Mouse (Mus musculus): ENCODE data around the gene Gm19935. TPM values are rescaled to one million over a fixed set of nuclear protein-coding genes. Genes with fewer than 3 reads are reported as not detected.

The Gm19935 gene
- total RNA-seq, 2 experiments from 2014 or later, result 0.94 to 2.4 TPM

DNA sequence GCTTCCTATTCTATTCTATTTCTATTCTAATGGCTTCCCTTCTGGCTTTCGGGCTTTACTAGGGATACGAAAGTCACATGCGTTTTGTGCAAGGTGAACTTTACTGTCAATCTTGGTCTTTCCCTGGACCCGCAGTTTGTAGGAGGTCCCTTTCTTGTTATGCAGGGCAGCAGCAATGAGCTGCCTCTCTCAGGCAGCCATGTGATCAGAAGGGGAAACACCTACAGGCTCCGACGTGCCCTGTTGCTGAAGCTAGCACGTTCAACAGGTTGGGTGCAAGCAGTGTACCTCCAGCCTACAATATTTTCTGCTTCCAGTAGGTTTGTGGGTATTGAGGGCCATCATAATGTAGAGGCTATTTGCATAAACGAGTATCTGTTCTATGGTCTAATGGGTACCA, 13.8 kb upstream of the Gm19935 start:
- no peak for DNase-seq (ENCODE audit: low spot score in 2 of 2)

DNA sequence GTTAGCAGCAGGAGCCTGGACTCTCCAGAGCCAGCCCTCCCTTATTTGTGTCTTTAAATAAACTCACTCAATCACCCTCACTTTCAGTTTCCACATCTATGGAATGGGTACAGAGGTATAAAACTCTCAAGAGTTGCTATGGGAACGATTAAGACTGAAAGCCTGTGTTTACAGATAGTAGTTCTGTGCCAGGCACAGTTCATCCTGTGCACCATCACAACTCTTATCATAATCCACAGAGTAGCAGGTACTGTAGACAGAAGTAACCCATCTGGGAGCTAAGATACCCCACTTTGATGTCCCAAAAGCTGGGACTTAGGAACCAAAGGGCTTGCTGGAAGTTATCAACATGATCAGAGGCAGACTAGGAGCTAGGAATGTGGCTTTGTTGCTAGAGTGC, 12.6 kb upstream of the Gm19935 start:
- DNase-seq (ENCODE audit: low spot score in 2 of 2), result no peak

DNA sequence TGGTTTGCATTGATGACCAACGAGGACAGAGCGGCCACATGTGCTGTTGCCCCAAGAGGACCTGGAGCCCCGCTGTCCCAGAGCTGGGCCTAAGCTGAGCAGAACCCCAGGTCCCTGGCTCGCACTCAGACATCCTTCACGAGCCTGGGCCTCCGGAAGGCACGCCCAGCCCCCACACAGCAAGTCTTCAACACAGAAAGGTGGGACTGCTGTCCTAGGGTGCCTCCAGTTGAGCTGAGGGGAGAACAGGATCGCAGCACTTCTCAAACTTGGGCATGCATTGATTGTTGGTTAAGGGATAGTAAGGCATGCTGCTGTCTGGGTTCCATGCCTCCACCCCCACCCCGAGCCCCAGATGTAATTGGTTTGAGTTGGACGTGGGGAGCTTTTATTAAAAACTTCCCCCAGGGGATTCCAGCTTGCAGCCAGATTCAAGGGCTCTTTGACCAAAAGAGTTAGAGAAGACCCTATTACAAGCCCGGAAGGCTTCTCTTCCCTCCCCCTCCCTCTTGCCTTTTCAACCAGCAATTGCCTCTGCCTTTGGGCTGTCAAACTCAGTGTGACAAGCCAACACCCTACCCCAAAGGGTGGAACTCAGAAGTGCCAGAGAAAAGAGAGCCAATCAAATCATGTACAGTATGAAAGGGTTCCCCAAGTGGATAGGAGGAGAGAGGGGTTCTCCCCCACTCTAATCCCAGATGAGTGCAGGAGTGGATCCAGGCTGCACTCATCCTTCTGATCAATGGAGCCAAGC, 12.0 kb upstream of the Gm19935 start:
- peak in 1 of 2 experiments; percentile 50 for DNase-seq (ENCODE audit: low spot score in 2 of 2)

DNA sequence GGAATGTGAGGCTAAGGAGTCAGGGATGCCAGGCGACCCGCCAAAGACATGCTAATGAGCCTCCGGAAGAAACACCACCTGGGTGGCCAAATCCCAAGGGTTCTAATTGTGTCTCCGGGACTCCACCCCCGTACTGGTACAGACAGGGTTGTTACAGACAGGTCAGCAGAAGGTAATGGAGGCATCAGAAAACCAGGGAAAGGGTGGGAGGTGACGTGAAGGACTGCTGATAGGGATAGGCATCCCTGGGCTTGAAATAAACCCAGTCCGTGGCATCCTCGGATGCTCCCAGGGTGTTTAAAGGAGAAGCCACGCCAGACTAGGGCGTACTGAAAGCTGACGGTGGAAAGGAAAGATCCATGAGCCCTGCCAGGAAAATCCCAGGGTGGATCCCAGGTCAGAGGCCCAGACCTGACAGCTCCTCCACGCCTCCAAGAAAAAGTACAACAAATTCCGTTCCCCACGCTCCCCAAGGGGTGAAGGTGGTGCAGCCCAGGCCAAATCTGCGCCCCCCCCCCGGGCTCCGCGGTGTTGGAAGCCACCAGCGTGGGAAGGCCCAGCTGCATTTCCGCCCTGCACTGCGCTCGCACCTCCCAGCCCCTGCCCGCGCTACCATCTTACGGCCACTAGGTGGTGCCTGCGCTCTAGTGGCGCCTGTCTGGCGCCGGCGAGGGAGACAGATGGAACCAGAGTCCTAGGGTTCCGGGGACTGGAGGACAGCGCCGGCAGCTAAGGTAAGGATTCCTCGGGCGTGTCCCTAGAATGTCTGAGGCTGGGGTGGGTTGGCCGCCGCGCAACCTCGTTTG, 11.2 kb upstream of the Gm19935 start, which contains the start of gene Chd9:
TSS of gene Chd9 (plus strand) at position 172 of the 806 bp plus-strand sequence.
- peak; percentile 98 to 99 for DNase-seq (ENCODE audit: low spot score in 2 of 2)

DNA sequence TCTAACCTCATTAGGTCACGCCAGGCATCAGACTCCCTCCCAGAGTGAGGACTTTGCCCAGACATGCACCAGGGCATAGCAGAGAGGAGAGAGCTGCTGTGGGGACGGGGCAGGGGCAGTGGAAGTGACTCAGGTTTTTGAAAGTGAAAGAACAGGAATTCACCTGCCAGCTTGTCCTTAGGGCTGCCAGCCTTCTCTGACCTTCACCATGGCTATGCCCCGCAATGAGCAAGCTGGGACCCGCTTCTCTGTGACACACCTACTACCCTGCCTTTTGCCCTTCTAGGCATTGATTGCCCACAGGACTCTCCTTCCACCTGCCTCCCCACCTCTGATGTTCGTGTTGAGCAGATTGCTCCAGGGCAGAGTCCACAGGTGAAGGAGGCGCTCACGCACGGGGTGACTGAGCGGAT, 8.3 kb upstream of the Gm19935 start:
- no peak for DNase-seq (ENCODE audit: low spot score in 2 of 2)

DNA sequence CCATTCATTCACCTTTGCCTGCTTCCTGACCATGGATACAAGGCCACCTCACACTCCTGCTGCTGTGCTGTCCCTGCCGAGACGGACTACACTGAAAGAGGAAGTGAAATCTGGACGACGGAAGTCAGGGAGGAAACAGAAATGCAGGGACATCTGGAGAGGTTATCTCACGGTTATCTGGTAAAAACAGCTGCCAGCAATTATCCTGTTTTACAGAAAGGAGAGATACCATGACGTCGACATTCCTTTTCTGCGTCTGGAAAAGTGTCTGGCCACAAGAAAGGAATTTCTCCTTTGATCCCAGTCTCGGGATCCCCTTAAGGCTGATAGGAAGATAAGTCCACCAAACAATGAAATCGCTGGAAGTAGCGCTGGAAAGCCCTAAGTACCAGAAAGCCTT, 5.2 kb upstream of the Gm19935 start:
- DNase-seq (ENCODE audit: low spot score in 2 of 2), result no peak

DNA sequence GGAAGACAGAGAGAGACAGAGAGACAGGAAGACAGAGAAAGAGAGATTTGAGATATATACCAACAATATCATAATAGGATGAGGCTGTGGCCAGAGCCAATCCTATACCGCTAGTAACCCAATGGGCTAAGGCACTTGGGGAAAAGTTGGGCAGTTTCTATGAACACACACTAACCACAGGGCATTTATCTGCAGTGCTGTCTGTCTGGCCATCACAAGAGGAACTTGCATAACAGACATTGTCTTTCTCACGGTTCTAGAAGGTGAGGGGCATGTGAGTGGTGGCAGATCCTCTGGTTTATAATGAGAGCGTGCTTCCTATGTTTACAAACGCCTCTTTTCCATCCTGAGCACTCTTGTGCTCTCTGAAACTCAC, 3.1 kb upstream of the Gm19935 start:
- DNase-seq (ENCODE audit: low spot score in 2 of 2), result no peak

DNA sequence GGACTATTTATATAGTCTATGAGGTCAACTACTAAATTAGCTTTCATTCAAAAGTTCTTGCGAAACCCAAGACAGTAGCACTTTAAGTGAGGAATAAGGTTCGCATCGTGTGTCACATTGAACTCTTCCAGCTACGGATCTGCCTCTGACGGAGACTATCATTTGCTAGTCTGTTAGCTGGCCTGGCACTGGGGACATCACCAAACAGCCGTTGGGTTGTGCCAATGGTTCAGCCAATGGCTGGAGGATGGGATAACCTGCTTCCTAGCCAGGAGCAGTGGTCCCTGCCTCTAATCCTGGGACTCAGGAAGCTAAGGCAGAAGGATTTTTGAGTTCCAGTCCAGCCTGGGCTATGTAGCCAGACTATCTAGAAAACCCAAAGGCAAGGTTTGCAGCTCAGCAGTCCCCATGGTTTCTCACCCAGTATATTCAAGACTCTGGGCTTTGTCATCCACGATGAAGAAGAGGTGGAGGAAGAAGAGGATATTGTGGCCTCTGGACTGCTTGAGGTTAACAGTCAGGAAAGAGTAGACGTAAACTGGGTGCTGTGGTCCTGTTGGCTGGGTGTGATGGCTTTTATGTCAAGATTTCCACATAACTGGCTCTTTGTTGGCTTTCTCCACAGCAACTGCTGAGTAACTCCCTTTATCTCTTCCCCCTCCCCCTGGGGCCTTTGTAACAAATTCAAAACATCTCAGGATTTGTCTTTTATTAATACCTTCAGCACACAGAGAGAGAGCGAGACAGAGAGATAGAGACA, 2.5 kb upstream of the Gm19935 start:
- no peak for DNase-seq (ENCODE audit: low spot score in 2 of 2)

DNA sequence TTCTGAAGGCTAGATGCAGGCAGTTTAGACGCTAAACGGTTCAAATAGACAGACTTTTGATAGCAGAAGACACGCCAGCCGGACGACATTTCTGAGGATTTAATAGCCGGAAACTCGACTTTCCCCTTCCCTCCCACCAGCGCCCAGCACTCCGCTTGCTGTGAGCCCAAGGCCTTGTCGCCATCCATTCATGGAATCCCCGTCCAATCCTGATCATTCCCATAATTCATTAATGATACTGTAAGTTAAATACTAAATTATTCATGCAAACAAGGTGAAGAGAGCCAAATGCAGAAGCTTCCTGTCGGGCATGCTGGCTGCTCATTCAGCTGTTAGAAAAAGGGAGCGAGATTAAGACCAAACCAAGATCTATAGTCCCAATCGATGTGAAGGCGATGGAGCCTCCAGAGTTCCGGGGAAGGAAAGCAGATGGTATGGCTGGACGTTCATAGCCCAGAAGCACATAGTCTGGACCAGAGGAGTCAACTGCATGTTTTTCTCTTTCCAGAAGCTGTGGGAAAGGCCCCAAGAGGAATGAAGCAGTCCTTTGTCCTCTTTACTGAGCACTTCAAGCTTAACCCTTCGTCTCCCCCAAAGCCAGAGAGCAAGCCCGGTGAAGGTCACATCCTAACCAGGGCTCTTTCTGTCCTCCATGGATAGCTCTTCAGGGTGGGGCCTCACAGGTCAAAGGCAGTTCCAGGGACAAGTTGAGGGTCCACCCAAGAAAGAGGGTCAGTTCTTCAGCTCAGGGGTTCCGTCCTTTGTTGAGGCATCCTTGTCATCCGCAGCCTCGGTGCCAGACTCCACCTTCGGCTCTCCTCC, 921 bp downstream of the Gm19935 start:
- DNase-seq (ENCODE audit: low spot score in 2 of 2), result no peak

DNA sequence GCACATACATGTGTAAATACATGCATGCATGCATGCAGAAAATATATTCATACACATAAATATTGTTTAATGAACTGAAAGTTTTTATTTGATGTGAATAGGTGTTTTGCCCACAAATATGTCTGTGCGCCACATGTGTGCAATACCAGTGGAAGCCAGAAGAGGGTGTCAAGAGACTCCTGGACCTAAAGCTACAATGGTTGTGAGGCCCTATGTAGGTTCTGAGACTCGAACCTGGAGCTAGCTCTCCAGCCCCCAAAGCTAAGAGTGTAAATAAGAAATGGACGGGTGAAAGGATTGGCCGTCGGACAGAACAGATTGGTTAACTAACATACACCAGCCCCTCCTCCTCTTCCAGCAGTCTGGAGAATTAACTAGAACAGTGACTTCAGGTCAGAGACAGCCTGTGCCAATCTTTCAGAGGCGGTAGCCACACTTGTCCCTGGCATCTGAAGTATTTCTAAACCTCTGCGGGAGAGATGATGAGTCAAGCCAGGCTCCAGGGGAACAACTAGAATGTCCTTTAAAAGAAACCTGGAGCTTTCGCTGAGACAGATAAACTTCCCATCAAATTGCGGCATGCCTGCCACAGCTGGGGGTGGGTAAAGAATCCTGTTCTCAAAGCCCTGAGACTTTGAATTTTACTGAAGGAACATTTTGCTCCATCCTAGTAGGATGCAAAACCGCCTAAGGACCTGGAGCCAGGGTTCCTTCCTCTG, 3.4 kb downstream of the Gm19935 start:
- peak in 1 of 2 experiments; percentile 17 for DNase-seq (ENCODE audit: low spot score in 2 of 2)

DNA sequence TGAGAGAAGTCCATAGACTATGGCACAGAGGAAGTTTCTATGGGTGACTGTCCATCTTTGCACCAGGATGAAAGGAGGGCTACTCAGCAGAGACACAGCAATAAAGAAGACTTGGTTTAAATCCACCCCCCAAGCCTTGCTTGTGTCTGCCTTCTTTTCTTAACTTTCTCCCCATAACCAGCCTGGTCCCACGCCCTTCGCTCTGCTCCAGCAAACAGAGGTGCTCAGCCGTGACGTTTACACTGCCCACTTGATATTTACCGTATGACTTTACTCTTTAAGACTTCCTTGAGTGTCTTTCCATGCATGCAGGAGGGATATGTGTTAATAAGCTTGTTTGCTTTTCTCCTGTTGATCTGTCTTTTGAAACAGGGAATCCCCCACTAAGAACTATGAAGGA, 17.7 kb downstream of the Gm19935 start:
- no peak for DNase-seq (ENCODE audit: low spot score in 2 of 2)

DNA sequence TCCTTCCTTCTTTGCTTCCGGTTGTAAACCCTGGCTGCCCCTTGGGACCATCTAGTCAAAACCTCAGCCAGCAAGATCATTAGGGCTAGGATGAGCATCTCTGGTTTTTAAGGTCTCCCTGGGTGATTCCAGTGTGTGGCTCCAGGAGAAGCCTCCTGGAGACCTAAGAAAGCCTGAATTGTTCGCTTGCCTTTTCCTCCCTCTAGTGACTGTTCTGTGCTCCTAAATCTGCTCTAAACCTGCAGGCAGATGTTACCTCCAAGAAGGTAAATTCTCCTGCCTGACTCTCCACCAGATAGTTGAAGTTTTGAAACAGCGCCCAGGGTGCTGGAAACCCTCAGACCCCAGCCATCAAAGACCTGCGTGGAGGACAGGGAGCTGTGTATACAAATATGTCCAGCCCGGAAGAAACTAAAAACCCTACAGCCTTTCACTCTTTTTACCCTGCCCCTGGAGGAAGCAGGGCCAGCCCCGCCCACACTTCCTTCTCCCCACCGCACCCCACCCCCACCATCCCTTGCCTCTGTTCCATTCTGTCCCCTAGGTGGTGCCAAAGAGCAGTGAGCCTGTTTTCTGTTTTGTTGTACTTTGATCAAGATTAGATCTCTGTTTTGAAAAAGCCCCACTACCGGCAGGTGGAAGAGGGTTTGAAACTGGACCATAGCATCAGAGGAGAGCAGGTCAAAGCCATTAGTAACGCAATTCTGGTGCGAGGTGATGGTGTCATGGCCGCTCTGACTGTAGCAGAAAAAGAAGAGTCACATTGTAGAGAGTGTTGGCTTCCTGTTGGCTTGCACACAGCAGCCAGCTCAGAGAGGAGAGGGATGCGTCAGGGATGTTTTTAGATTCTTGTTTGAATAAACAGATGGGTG, 22.0 kb downstream of the Gm19935 start:
- peak; percentile 50 to 52 for DNase-seq (ENCODE audit: low spot score in 2 of 2)

DNA sequence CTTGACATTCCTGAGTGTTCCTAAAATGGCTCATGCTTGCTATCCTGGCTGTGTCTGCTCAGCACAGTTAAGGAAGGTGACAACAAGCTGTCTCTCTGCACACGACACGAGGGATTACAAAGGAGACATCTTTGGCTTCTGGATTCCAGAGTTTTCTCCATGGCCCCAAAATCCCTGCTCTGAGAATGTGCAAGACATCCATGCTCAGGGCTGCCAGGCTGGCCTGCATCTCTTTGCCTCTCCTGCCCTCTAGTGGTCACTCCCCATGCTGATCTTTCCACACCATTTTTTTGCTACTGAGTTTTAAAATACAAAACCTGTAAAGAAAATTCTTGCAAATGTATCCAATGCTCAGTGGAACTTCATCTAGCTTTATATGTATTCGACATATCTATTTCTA, 23.5 kb downstream of the Gm19935 start:
- DNase-seq (ENCODE audit: low spot score in 2 of 2), result peak; percentile 87 to 90

DNA sequence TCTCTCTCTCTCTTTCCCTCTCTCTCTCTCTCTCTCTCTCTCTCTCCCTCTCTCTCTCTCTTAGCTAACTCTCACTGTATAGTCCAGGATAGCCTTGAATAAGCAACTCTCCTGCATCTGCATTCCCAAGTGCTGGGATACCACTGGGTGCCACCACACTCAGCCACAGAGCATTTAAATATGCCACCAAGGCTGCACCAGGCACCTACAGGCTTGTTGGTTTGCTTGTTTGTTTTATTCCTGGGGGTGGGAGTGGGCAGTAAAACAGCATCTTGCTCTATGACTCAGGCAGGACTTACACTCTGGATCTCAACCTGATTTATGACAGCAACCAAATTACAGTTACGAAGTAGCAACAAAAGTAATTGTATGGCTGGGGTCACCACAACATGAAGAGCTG, 25.6 kb downstream of the Gm19935 start:
- no peak for DNase-seq (ENCODE audit: low spot score in 2 of 2)

DNA sequence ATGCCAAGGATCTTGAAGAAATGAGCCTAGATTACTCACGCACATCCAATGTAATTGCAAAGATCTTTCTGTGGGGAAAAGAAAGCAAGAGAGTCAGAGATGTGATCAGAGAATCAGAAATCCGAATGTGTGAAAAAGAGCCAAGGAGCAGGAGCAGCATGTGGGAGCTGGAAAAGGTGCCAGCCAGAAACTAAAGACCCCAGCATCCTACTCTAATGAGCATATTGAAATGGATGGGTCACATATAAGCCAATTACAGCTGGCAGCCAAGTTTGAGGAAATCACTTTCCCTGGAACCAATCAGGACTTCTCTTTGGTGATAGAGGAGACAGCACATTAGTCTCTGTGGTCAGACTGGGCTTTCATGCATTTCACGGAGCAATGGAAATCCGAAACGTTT, 47.4 kb downstream of the Gm19935 start:
- DNase-seq (ENCODE audit: low spot score in 2 of 2), result no peak

Data from left cerebral cortex, adult 18-20 months (tissue).